Mouse (Mus musculus) liver, embryonic 14.5 days (tissue): ENCODE results near the gene Nr2c2ap.

Experiments
- CTCF ChIP-seq: IDR thresholded peaks from 2 replicates; pipeline ENCODE4 v1.5.1; 2016; ENCODE audit warnings: antibody characterized with exemption, low read depth, control low read depth
- EP300 ChIP-seq: IDR thresholded peaks from 2 replicates; pipeline ENCODE4 v1.6.1; 2016; ENCODE audit warnings: antibody characterized with exemption, low read depth

GRCm38 (mm10) chr8:70087237-70087636 lies 43.9 kb upstream of the Nr2c2ap start:
- TF ChIP-seq CTCF, result no peak
- TF ChIP-seq EP300, result no peak
